Mouse (Mus musculus) B cell, adult 2 months (primary cell): ENCODE measurements around the gene Lrrc7.
A peak's percentile ranks its signal among the peaks of the same experiment; 100 is the strongest.
"Not testable (repeated sequence)": the region's sequence is repeated elsewhere in the genome, so short reads cannot be mapped to it uniquely, and the experiment has no call there.

Experiments used
- DNase-seq, 2 experiments: peaks; one replicate each; pipeline ENCODE4 v3.0.0; 2022

The Lrrc7 gene

GRCm38 (mm10) chr3:158164452-158164851, 397.6 kb downstream of the Lrrc7 start:
- no peak for DNase-seq

GRCm38 (mm10) chr3:158163127-158163526, 398.9 kb downstream of the Lrrc7 start:
- DNase-seq, result no peak

GRCm38 (mm10) chr3:158161924-158162490, 400.0 kb downstream of the Lrrc7 start:
- no peak for DNase-seq

- no peak for DNase-seq
Observed at GRCm38 (mm10) chr3:158155515-158156286, 406.3 kb downstream of the Lrrc7 start.

GRCm38 (mm10) chr3:158154134-158154533, 407.9 kb downstream of the Lrrc7 start:
- no peak for DNase-seq

GRCm38 (mm10) chr3:158148998-158149397, 413.0 kb downstream of the Lrrc7 start:
- DNase-seq, result no peak

- DNase-seq, result no peak
Observed at GRCm38 (mm10) chr3:158140629-158141028, 421.4 kb downstream of the Lrrc7 start.

- no peak for DNase-seq
Observed at GRCm38 (mm10) chr3:158137796-158138195, 424.2 kb downstream of the Lrrc7 start.

GRCm38 (mm10) chr3:158131672-158132071, 430.3 kb downstream of the Lrrc7 start:
- no peak for DNase-seq

- DNase-seq, result no peak
Observed at GRCm38 (mm10) chr3:158131233-158131632, 430.8 kb downstream of the Lrrc7 start.

- DNase-seq, result no peak
Observed at GRCm38 (mm10) chr3:158122899-158123298, 439.1 kb downstream of the Lrrc7 start.

- DNase-seq, result no peak
Observed at GRCm38 (mm10) chr3:158105260-158105659, 456.8 kb downstream of the Lrrc7 start.

GRCm38 (mm10) chr3:158103467-158103866, 458.6 kb downstream of the Lrrc7 start:
- DNase-seq, result no peak

GRCm38 (mm10) chr3:158102530-158102929, 459.5 kb downstream of the Lrrc7 start:
- not testable (repeated sequence) for DNase-seq

- not testable (repeated sequence) for DNase-seq
Observed at GRCm38 (mm10) chr3:158102043-158102442, 460.0 kb downstream of the Lrrc7 start.

- DNase-seq, result no peak
Observed at GRCm38 (mm10) chr3:158093919-158094318, 468.1 kb downstream of the Lrrc7 start.

- no peak for DNase-seq
Observed at GRCm38 (mm10) chr3:158091601-158092000, 470.4 kb downstream of the Lrrc7 start.

- DNase-seq, result no peak
Observed at GRCm38 (mm10) chr3:158077828-158078227, 484.2 kb downstream of the Lrrc7 start.

- peak; percentile 29 to 35 for DNase-seq
Observed at GRCm38 (mm10) chr3:158077380-158077772, 484.6 kb downstream of the Lrrc7 start.

- DNase-seq, result peak; percentile 14 to 19
Observed at GRCm38 (mm10) chr3:158076685-158077379, 485.2 kb downstream of the Lrrc7 start.

GRCm38 (mm10) chr3:158075004-158075403, 487.0 kb downstream of the Lrrc7 start:
- no peak for DNase-seq

GRCm38 (mm10) chr3:158068613-158069263, 493.3 kb downstream of the Lrrc7 start:
- DNase-seq, result no peak

- DNase-seq, result no peak
Observed at GRCm38 (mm10) chr3:158067916-158068315, 494.1 kb downstream of the Lrrc7 start.
